Mouse (Mus musculus) stomach, postnatal 0 days (tissue): ENCODE measurements around the gene Sowahb. TPM values are rescaled to one million over a fixed set of nuclear protein-coding genes. Genes with fewer than 3 reads are reported as not detected.

Source experiments
- ATAC-seq: fragments of 200-750 bp; cut with Nextera tagmentation; 2 replicates; pipeline ENCODE4 v1.8.0; 2017; ENCODE audit not compliant: low FRiP score, low TSS enrichment
- DNase-seq: peaks from one replicate; pipeline ENCODE4 v3.0.0-alpha.2; 2016; ENCODE audit warnings: low spot score
- H3K27ac ChIP-seq: fragments of 300-500 bp; sonication (generic); replicated peaks from 2 replicates; pipeline ENCODE4 v1.5.1; 2014; ENCODE audit warnings: mild to moderate bottlenecking, control low read depth
- H3K27me3 ChIP-seq: fragments of 300-500 bp; sonication (generic); 2 replicates; pipeline ENCODE4 v1.6.1; 2014; ENCODE audit warnings: low read length; ENCODE audit not compliant: control insufficient read depth, insufficient read depth
- H3K36me3 ChIP-seq: fragments of 300-500 bp; sonication (generic); 2 replicates; pipeline ENCODE4 v1.6.1; 2014; ENCODE audit warnings: low read length, mixed read lengths; ENCODE audit not compliant: control insufficient read depth, insufficient read depth
- H3K4me1 ChIP-seq: fragments of 300-500 bp; sonication (generic); replicated peaks from 2 replicates; pipeline ENCODE4 v1.6.1; 2014; ENCODE audit warnings: antibody characterized with exemption; ENCODE audit not compliant: control insufficient read depth, insufficient read depth
- H3K4me2 ChIP-seq: fragments of 300-500 bp; sonication (generic); replicated peaks from 2 replicates; pipeline ENCODE4 v1.6.1; 2014; ENCODE audit warnings: low read depth, mild to moderate bottlenecking, control low read depth, moderate library complexity
- H3K4me3 ChIP-seq: fragments of 300-500 bp; sonication (generic); 2 replicates; pipeline ENCODE4 v1.5.1; 2014; ENCODE audit warnings: low read depth, low read length, control low read depth
- H3K9ac ChIP-seq: fragments of 300-500 bp; sonication (generic); 2 replicates; pipeline ENCODE4 v1.6.1; 2014; ENCODE audit warnings: mild to moderate bottlenecking, low read length, control low read depth, mixed read lengths
- H3K9me3 ChIP-seq: fragments of 300-500 bp; sonication (generic); 2 replicates; pipeline ENCODE4 v1.6.1; 2016; ENCODE audit warnings: low read length; ENCODE audit not compliant: control insufficient read depth
- CTCF ChIP-seq: IDR thresholded peaks from 2 replicates; pipeline ENCODE4 v1.5.1; 2016; ENCODE audit warnings: antibody characterized with exemption, low read depth, mild to moderate bottlenecking, moderate library complexity
- EP300 ChIP-seq: optimal IDR thresholded peaks from 2 replicates; pipeline ENCODE3; 2016; ENCODE audit warnings: antibody characterized with exemption
- WGBS: fragments of 180-500 bp; shearing (Covaris S2); extraction: QIAGEN DNeasy Blood & Tissue Kit; methylation state at CpG from one replicate; pipeline ENCODE4 v1.1.7; 2014; 5-methylcytosine and 5-hydroxymethylcytosine counted together
- polyA plus RNA-seq: library from polyadenylated mRNA; unstranded; fragments of >200 nt; fragmentation: Nextera tagmentation; extraction: Ambion mirVana; gene quantifications from 2 replicates; pipeline ENCODE4 v1.2.1, GENCODE M21; 2015

The Sowahb gene
- polyA plus RNA-seq, 1 experiment from 2014 or later: 1.7 TPM

DNA sequence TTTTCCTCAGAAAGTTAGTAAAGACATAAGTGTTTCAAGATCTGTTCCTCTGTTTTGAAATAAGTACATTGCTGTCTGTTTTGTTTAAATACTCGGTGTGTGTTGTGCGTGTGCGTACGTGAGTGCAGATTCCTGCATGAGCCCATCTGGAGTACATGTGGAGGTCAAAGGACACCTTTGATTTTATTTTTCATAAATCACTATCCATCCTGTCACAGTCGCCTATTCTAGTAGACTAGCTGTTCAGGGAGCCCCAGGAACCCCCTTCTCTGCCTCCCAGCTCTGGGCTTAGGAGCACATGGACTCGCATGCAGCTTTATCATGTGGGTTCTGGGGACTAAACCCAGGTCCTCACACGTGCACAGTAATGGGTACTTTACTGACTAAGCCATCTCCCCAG, 8.6 kb downstream of the Sowahb start:
- H3K27me3 ChIP-seq: no peaks in the 10 kb centered on the region
- no peaks in the 10 kb centered on the region for H3K9me3 ChIP-seq
- TF ChIP-seq EP300 (no peak), CTCF (no peak)
- H3K4me2 ChIP-seq: no peak overlapping the region
- 56% methylated on average over 7 of the region's 7 CpGs for WGBS
- no peak overlapping the region for H3K27ac ChIP-seq
- ATAC-seq (no peak), DNase-seq (no peak)
- H3K9ac ChIP-seq: no peak overlapping the region
- H3K36me3 ChIP-seq: no peaks in the 10 kb centered on the region
- H3K4me3 ChIP-seq: no peak overlapping the region
- 0 out of 2 replicates have a peak, but pooled peaks cover 4% of the 10 kb centered on the region for H3K4me1 ChIP-seq

DNA sequence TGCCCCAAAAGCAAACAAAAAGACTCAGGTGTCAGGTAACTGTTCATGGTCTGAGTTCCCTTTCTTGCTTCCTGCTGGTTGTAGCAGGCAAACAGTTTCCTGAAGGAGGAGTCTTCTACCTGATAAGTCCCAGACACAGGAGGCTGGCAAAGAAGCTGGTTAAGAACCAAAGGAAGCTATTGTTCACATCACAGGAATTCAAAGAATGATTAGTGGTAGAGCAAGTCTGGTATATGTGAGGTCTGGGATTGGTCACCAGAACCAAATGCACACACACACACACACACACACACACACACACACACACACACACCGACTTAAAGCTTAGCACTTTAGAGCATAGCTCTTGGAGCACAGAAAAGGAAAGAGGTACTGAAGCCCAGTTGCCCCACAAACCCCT, 9.5 kb downstream of the Sowahb start:
- H3K27me3 ChIP-seq: no peaks in the 10 kb centered on the region

DNA sequence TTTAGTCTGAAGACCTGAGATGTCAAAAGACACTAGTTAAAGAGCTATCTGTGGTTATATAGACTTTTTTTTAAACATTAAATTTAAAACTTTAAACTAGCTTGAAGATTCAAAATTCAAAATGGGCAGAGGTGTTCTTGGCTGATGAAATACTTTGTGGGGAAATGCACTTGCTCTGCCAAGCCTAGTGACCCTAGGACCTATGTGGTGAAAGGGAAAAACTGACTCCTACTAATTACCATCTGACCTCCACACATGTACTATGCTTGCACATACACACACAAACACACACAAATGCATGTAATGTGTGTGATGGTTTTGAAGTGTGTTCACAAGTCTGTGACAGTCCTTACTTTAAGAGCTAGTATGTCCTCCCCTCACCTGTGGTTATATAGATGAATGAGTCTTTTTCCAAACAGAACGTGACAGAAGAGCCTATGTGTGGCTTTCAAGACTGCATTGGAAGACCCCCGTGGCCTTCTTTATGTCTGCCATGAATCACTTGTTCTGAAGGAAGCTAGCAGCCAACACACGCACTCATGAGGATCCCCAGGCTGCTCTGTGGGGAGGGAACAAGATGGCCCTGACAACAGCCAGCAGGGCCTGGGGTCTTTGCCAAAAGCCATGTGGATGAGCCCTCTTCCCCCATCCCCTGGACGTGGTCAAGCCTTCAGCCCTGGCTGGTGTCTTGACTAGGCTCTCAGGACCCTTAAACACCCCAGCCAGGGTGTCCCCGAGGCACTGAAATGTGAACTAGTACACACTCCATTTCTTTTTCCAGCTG, 11.5 kb downstream of the Sowahb start:
- DNase-seq: no peak
- 69% methylated on average over 5 of the region's 5 CpGs for WGBS
- Histone ChIP-seq H3K27me3 (no peaks in the 10 kb centered on the region), H3K4me3 (no peak overlapping the region), H3K9ac (no peak overlapping the region), H3K4me1 (0 out of 2 replicates have a peak, but pooled peaks cover 4% of the 10 kb centered on the region), H3K36me3 (no peaks in the 10 kb centered on the region), H3K4me2 (no peak overlapping the region), H3K9me3 (no peaks in the 10 kb centered on the region), H3K27ac (no peak overlapping the region)
- TF ChIP-seq CTCF (no peak), EP300 (no peak)
- ATAC-seq: no peak

More for the DNA sequence above, 9.5 kb downstream of the Sowahb start:
- Histone ChIP-seq H3K27ac (no peak overlapping the region), H3K9ac (no peak overlapping the region), H3K4me1 (0 out of 2 replicates have a peak, but pooled peaks cover 4% of the 10 kb centered on the region), H3K9me3 (no peaks in the 10 kb centered on the region), H3K36me3 (no peaks in the 10 kb centered on the region), H3K4me2 (no peak overlapping the region), H3K4me3 (no peak overlapping the region)
- 50% methylated on average over 1 of the region's 1 CpGs for WGBS
- no peak for TF ChIP-seq CTCF
- no peak for TF ChIP-seq EP300
- DNase-seq (peak; percentile 57), ATAC-seq (peak; percentile 81)

GRCm38 (mm10) chr5:93032621-93033020, 12.2 kb downstream of the Sowahb start:
- 75% methylated on average over 4 of the region's 4 CpGs for WGBS
- Histone ChIP-seq H3K27me3 (no peaks in the 10 kb centered on the region), H3K27ac (no peak overlapping the region), H3K4me2 (no peak overlapping the region), H3K4me3 (no peak overlapping the region), H3K9me3 (no peaks in the 10 kb centered on the region), H3K4me1 (0 out of 2 replicates have a peak, but pooled peaks cover 3% of the 10 kb centered on the region), H3K36me3 (no peaks in the 10 kb centered on the region), H3K9ac (no peak overlapping the region)
- TF ChIP-seq CTCF: no peak
- TF ChIP-seq EP300: no peak
- DNase-seq: no peak
- peak; percentile 88 for ATAC-seq

DNA sequence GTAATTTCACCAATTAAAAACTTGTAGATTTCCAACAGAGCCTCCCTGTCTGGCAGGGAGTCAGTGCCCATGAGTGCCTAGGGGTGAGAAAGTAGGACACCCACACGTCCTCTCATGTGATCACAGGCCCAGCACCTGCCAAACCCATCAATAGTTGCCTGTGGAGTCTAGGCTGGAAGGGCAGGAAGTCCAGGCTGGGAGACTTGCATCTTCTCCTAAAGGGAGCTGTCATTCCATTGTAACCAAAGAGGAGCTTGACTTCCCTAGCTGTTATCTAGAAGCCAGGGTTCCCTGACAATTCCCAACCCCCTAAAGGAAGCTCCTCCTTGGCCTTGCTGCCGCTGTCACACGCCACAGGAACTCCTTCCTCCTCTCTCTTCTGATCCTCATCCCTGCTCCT, 14.0 kb downstream of the Sowahb start:
- no peak overlapping the region for H3K4me3 ChIP-seq
- no peak overlapping the region for H3K27ac ChIP-seq
- H3K9ac ChIP-seq: no peak overlapping the region
- ATAC-seq (no peak), DNase-seq (no peak)
- H3K27me3 ChIP-seq: no peaks in the 10 kb centered on the region
- 51% methylated on average over 3 of the region's 3 CpGs for WGBS
- H3K9me3 ChIP-seq: no peaks in the 10 kb centered on the region
- TF ChIP-seq CTCF (no peak), EP300 (no peak)
- no peak overlapping the region for H3K4me2 ChIP-seq
- no peaks in the 10 kb centered on the region for H3K36me3 ChIP-seq
- 0 out of 2 replicates have a peak, but pooled peaks cover 5% of the 10 kb centered on the region for H3K4me1 ChIP-seq

GRCm38 (mm10) chr5:93030411-93030810, 14.4 kb downstream of the Sowahb start:
- 83% methylated on average over 5 of the region's 5 CpGs for WGBS
- ATAC-seq (no peak), DNase-seq (no peak)

More at GRCm38 (mm10) chr5:93030411-93030810, 14.4 kb downstream of the Sowahb start:
- H3K27me3 ChIP-seq: no peaks in the 10 kb centered on the region
- H3K9me3 ChIP-seq: no peaks in the 10 kb centered on the region
- TF ChIP-seq EP300: no peak
- TF ChIP-seq CTCF: no peak
- H3K4me1 ChIP-seq: 0 out of 2 replicates have a peak, but pooled peaks cover 3% of the 10 kb centered on the region
- no peak overlapping the region for H3K4me3 ChIP-seq
- no peak overlapping the region for H3K9ac ChIP-seq
- H3K4me2 ChIP-seq: no peak overlapping the region
- H3K36me3 ChIP-seq: no peaks in the 10 kb centered on the region
- H3K27ac ChIP-seq: no peak overlapping the region
